Mouse (Mus musculus): ENCODE data around the gene Zfp418. TPM values are rescaled to one million over a fixed set of nuclear protein-coding genes. Genes with fewer than 3 reads are reported as not detected.
"Not testable (repeated sequence)": the region's sequence is repeated elsewhere in the genome, so short reads cannot be mapped to it uniquely, and the experiment has no call there.

Zfp418 gene
- total RNA-seq (2022) = 1 to 10 TPM; 1.3 to 2.6 (median 1.9) TPM

DNA sequence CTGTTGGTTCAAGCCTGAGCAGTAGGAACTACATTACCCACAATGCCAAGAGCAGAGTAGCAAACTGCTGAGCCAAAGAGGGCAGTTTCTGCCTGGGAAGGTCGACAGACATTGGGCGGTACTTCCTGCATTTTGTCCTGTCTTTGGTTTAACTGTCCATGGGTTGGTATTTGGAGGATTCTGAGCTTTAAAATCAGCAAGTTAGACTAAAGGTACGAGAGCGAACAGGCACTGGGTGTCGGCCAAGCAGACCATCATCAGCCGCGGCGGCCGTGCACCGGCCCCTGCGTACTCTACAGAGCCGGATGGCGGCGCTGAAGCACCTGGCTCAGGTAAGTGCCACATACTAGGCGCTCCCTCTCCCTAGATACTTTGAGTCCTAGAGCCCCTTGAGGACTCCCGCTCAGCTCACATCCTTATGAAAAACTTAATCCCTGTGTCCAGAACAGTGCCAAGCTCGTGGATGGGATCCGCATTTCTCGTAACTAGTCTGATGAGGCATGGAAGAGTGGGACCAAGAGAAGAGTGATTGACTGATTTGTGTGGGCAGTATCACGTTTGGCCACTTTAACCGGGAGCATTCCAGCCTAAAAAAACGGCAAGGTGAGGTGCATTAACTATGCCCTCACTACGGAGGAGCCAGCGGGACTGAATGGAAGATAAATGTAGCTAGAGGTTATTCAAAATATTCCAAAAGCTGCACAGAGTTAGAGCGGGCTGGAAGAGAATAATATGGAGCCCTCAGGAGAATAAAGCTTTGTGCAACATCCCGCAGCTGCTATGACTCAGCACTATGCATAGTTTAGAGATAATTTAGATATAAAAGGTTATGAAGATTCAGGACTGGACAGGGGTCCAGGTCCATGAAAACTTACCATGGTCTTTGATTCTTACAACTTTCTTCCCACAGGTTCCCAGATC is at the start of gene Zfp418:
Zfp418 (plus strand) TSS at position 104 of the 921 bp plus-strand sequence.
- peak; percentile 9 to 27 for DNase-seq (ENCODE audit: low spot score in 2 of 2)

DNA sequence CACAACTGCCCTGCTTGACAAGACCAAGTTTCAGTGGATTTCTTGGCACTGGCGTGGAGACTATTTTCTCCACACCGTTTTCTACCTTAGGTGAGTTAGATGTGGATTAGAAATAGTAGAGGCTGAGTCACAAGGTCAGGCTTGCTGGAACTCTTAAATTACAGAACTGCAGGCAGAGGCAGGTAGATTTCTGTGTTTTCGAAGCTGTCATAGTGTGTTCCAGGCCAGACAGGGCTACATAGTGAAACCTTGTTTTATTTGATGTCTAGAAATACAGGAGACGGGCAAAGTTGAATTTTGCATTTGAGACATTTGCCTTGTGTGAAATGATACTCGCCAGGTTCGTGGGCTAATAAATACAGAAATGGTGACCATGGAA is 49.5 kb upstream of the Zfp418 start:
- no peak for DNase-seq (ENCODE audit: low spot score in 2 of 2)

DNA sequence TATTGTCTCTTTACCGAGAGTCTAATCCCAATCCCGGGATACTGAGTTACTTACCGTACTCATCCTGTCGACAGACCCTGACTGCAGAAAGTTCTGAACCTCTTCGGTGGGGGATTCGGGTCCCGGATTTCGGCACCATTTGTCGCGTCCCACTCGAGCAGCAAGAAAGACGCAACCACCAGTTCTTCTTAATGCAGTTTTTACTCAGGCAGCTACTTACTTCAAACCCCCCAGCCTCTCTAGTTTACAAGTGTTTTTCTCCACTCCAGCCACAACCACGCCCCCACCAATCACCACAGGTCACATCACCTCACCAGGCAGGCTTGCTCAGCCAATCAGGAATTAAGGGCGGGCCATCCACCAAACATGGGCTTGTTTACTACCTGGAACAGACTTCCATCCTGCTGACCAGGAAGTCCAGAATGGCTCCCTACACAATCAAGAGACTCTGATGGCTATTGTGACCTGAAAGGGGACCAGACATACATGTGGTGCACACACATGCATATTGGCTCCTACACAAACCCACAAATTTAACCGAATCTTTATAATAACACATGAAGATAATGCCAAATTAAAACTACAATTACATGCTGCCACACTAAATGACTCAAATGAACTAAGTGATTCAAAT is 40.5 kb upstream of the Zfp418 start:
- DNase-seq (ENCODE audit: low spot score in 2 of 2) = not testable (repeated sequence)

DNA sequence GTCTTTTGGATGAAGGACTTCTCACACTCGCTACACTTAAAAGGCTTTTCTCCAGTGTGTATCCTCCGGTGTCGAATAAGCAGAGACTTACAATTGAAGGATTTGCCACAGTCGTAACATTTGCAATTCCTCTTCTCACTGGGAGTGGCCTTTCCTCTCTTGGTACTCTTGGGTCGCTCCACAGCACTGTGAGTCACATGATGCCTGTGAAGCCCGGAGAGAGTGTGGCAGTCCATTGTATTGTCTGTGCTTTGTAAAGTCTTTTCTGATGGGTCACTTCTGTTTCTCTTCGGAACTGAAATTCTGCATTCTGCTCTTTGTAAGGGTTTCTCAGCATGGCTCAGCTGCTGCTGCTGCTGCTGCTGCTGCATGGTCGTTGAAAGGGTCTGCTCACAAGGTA is 38.4 kb upstream of the Zfp418 start:
- no peak for DNase-seq (ENCODE audit: low spot score in 2 of 2)

DNA sequence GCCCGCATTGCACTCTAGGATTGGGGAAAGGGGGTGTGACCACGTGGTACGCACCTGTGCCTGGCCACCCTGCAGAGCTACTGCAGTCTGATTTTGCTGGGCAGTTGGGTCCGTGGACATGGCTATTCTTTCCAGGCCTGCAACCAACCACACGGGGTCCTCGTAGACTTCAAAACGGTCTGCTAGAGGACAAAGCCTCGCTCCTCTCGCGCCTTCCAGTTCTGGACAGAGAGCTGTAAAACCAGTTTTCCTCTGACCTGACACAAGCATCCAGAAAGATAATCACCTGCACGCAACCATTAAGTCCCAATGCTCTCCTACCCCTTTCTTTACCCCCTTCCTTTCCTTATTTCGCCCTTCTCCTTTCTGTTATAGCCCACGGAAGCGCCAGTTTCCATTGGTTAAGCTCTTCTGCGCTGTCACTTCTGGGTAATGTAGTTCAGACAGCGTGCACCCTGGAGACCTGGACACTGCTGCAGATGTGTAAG is 34.7 kb upstream of the Zfp418 start, which contains the start of gene Zfp773:
Zfp773 (minus strand) TSS at position 377 of the 488 bp plus-strand sequence.
- DNase-seq (ENCODE audit: low spot score in 2 of 2) = peak in 1 of 2 experiments; percentile 20

DNA sequence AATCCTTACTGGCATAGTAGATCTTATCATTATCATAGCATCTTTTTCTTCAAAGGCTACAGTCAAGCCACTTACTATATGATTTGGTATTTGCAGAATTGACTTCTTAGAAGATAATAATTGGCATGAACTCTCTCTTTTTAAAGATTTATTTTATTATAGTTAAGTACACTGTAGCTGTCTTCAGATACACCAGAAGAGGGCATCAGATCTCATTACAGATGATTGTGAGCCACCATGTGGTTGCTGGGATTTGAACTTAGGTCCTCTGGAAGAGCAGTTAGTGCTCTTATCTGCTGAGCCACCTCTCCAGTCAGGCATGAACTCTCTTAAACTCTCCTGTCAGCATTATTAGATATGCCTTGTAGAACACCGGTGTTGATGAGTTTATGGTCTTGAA is 26.9 kb upstream of the Zfp418 start:
- no peak for DNase-seq (ENCODE audit: low spot score in 2 of 2)

DNA sequence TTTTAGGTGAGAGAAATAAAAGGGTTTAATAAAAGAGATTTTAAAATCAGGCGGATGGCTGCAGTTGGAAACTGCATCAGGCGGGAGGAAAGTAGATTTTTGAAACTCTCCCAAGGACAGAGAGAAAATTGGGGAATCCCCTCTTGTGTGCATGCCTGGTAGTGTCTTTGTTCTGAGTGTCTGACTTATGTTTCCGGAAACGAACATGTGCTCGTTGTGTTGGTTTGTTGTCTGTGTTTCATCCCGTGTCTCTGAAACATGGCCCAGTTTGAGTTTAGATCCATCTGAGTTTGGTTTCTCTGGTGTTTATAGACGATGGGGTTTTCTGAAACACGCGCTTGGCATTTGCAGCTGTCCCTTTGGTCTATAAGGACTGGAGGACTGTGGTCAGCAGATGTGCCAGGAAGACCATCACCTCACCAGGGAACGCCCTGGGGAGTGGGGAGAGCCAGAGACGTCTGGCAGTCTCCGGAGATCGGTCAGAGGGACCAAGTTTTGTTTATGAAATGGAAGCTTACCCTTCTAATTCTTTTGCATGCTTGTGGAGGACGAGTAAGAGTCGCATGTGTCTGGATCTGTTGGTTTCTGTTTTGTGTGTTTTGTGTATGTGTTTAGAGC is 25.0 kb upstream of the Zfp418 start:
- DNase-seq (ENCODE audit: low spot score in 2 of 2) = no peak

DNA sequence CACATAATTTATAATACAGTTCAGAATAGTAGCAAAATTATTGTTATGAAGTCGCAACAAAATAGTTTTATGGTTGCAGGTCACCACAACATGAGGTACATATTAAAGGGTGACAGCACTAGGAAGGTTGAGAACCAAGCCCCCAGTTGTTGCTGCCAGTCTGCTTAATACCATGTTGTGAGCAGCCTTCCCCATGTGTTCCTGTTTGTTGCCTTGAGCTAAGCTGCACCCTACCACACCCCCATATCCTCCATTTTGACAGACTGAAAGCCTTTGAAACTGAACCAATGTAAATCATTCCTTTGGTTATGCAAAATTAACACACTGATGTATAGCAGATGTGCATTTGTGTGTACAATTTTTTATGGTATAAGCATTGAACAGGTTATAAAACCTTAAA is 14.8 kb downstream of the Zfp418 start:
- no peak for DNase-seq (ENCODE audit: low spot score in 2 of 2)

DNA sequence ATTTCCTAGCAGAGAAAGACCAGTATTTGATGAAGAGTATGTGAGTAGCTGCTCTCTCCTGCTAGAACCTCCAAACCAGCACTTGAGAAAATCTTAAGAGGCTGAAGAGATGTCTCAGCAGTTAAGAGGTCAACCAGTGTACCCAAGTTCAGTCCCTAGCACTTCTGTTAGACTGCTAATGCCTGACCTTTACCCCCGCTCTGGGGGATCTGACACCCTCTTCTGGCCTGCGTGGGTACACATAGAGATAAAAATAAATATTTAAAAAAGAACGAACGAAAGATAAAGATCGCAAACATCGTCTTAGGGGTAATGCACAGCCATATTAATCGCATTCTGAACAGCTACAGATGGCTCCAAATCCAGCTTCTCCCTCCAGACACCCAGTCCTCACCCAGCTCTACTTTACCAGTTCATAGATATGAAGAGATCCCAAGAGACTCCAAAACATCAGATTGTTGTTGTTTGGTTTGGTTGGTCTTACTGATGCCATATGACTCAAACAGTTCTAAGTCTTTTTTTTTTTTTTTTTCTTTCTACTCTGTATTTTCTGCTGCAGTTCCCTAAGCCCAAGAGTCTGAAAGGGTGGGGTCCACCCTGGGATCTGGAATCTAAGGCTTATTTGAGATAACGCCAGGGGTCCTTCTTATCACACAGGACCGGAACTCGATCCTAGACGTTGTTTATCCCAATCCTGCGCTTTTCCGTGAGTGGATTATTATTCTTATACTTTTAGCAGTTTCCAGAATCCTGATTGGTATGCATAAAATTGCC is 16.5 kb downstream of the Zfp418 start:
- DNase-seq (ENCODE audit: low spot score in 2 of 2) = no peak

DNA sequence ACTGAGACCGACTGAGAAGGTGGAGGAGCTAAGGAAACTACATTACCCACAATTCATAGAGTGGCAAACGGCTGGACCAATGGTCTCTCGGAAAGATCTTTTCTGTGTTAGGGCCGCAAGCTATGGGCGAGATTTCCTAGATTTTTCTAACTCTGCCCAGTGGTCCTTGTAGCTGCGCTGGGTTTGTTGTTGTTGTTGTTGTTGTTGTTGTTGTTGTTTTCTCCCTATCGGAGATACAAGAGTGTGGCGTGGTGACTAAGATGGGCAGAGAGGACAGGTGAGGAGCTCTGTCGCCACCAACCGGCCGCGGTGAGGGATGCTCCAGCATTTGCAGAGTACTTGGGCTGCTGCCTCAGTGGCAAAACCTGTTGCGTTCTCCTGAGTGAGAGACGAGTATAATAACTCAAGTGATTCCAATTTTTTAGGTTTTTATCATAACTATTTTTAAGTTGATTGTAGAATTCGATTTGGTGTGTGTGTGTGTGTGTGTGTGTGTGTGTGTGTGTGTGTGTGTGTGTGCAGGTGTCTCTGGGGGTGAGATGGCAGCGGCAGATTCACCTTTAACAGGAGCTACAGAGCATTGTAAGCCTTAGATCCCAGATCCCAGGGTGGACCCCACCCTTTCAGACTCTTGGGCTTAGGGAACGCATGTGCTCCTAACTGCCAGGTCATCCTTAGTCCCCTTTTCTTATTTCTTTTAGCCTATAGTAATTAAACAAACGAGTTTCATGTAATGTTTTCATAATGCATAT is 17.2 kb downstream of the Zfp418 start:
- peak; percentile 22 to 29 for DNase-seq (ENCODE audit: low spot score in 2 of 2)

DNA sequence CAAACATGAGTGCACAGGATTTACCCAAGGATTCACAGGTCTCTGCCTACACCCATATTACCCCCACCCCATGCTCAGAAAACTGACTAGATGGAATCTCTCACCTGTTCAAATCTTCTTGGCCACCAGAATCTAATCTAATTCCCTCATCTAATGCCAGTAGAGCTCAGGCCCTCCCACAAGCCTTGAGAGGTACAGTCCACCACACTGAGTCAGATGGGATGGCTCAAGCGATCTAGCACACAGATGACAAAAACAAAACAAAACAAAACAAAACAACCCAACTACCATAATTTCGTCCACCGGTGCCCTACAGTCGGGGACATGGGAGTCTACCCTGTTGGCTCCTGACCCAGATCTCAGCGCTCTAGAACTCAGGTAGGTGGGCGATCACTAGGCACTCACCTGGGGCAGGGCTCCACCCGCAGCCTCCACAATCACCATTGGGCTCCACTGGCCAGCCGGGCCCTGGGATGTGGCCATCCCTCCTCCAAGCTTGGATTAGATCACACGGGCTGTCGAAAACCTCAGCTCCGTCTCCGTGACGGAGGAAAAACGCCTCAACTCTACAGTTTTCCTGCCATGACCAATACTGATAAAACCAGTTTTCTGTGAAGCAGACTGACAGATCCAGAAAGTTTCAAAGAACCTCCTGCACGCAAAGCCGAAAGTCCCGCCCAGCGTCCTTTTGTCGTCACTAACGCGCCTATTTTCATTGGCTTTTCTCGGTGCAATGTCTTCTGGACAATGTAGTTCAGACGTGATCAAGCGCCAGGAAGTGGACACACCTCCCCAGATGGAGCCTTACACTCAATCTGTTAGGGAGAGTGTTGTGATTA is 38.4 kb downstream of the Zfp418 start, which contains the start of gene Zfp772:
Zfp772 (minus strand) TSS at position 686 of the 839 bp plus-strand sequence.
- DNase-seq (ENCODE audit: low spot score in 2 of 2) = not testable (repeated sequence)

Other genes with a start within 250 kb of the Zfp418 start
- gene Aurkc, start 176.0 kb upstream of the Zfp418 start, total RNA-seq (2022) = not detected
- 1 to 10 TPM; 3.1 to 4.8 (median 3.5) TPM for gene Zfp954, start 49.8 kb upstream of the Zfp418 start, total RNA-seq (2022)
- gene Zfp773, start 34.6 kb upstream of the Zfp418 start, total RNA-seq (2022) = 1 to 10 TPM in 2 of 4 experiments, under 1 TPM in 2; 0.65 to 2.0 (median 1.0) TPM
- 1 to 10 TPM; 2.2 to 3.2 (median 2.3) TPM for gene Zfp772, start 38.7 kb downstream of the Zfp418 start, total RNA-seq (2022)
- gene Vmn2r29, start 76.0 kb downstream of the Zfp418 start, total RNA-seq (2022) = under 1 TPM in 2 of 4 experiments, not detected in 2; 0.18 to 0.21 TPM
- gene Gm45844, start 107.0 kb downstream of the Zfp418 start, total RNA-seq (2022) = 1 to 10 TPM in 2 of 4 experiments, under 1 TPM in 2; 0.43 to 2.9 (median 1.9) TPM
- gene Clcn4, start 129.5 kb downstream of the Zfp418 start, total RNA-seq (2022) = 10 to 100 TPM; 34.5 to 39.9 (median 36.4) TPM
- not detected for gene Vmn2r30, start 166.3 kb downstream of the Zfp418 start, total RNA-seq (2022)
- not detected for gene Gm45783, start 203.2 kb downstream of the Zfp418 start, total RNA-seq (2022)
- gene Vmn2r31, start 228.4 kb downstream of the Zfp418 start, total RNA-seq (2022) = not detected